In genomic region chr19:37502996-37503395, GRCm38 (mm10) we compare ENCODE assay signal across 17 mouse cellular contexts. TPM values are rescaled to one million over a fixed set of nuclear protein-coding genes. Genes with fewer than 3 reads are reported as not detected.
DNase-seq lines count a peak whose midpoint lies in the region; ATAC-seq and TF ChIP-seq lines count a peak whose summit lies in the region.
"Had no signal": no experiment of that assay in that cellular context is flagged by ENCODE, and none has a peak within 500 bp of the region (broad histone marks: within the 10 kb centered on the region; RNA-seq: fewer than 3 reads in every experiment).

No protein-coding gene starts in this region.

- peak; percentile 27 for DNase-seq in heart, adult 8-10 months (ENCODE audit: low spot score)
- DNase-seq in heart, postnatal 36 days: no peak
- DNase-seq in spleen, adult 2 months (ENCODE audit: low read depth in 1 of 2, low spot score in 2 of 2): peak; percentile 44 to 72
- DNase-seq in spleen, postnatal 14 days (ENCODE audit: low spot score in 2 of 2): no peak
- no peak for DNase-seq in T-cell, adult 2 months (ENCODE audit: low spot score)
- no peak for DNase-seq in adrenal gland, postnatal 4 days (ENCODE audit: low spot score in 2 of 2)
- DNase-seq: adrenal gland, postnatal 36 days; cerebellum, adult 8-10 months; gastrocnemius, adult 2 months; heart, postnatal 4 days; kidney, postnatal 4 days had no signal

- 11% methylated on average over 8 of the region's 8 CpGs for WGBS in spleen, adult 2 months

- TF ChIP-seq POLR2A in spleen, adult 2 months (IDR thresholded peaks at IDR 0.05; ENCODE audit: low read depth, low read length): no peak

- peaks cover 12% of the 10 kb centered on the region; the same call in 1 of the 2 replicates for H3K4me1 ChIP-seq in spleen, adult 2 months (ENCODE audit: control insufficient read depth, insufficient read depth, insufficient read length)
- H3K4me1 ChIP-seq: embryonic facial prominence, embryonic 10.5 days; neural tube, embryonic 12.5 days had no signal

- no peaks in the 10 kb centered on the region for H3K27me3 ChIP-seq in spleen, adult 2 months (ENCODE audit: control insufficient read depth, insufficient read depth, low read length)
- H3K27me3 ChIP-seq: neural tube, embryonic 12.5 days had no signal

- no peaks in the 10 kb centered on the region for H3K36me3 ChIP-seq in spleen, adult 2 months (ENCODE audit: control insufficient read depth, insufficient read depth, low read length)
- H3K36me3 ChIP-seq: embryonic facial prominence, embryonic 10.5 days; neural tube, embryonic 12.5 days had no signal

- peak; percentile 95 for ATAC-seq in megakaryocyte progenitor cell, adult 5-6 weeks (replicated peaks; ENCODE audit: poor library complexity)
- ATAC-seq: hindbrain, embryonic 16.5 days; intestine, embryonic 16.5 days had no signal

- intact Hi-C loops in heart, postnatal 36 days (cut with DNase I): no loop called here

- H3K4me3 ChIP-seq in spleen, adult 2 months (ENCODE audit: extremely low read depth, insufficient read depth, insufficient read length): no peak overlapping the region
- H3K4me3 ChIP-seq: embryonic facial prominence, embryonic 10.5 days; gastrocnemius, adult 2 months; neural tube, embryonic 12.5 days had no signal

- TF ChIP-seq CTCF in spleen, adult 2 months (IDR thresholded peaks at IDR 0.05; ENCODE audit: extremely low read depth, insufficient read depth, insufficient read length, insufficient replicate concordance): no peak

- peak overlapping the region; percentile 61; the same call in 1 of the 2 replicates for H3K27ac ChIP-seq in spleen, adult 2 months (ENCODE audit: insufficient read depth, low read length)
- H3K27ac ChIP-seq: embryonic facial prominence, embryonic 10.5 days; gastrocnemius, adult 2 months; neural tube, embryonic 12.5 days; stomach, postnatal 0 days had no signal

RNA-seq across cellular contexts. Expression of gene Exoc6, which starts 47.2 kb away (rescaled TPM):
- 10 to 100 TPM; 30.2 to 36.9 (median 32.5) TPM for total RNA-seq in heart, adult 8-10 months (2022)
- total RNA-seq in heart, postnatal 36 days (2021): 10 to 100 TPM; 32.6 to 32.9 TPM
- polyA plus RNA-seq in spleen, adult 2 months (2012; rRNA removed): 8.1 and 8.6 TPM in 2 replicates
- total RNA-seq in megakaryocyte progenitor cell, adult 5-6 weeks (2015): 57.3 and 63.3 TPM in 2 replicates
- total RNA-seq in megakaryocyte progenitor cell, adult 5-6 weeks (2017): 75.7 and 84.5 TPM in 2 replicates
- 10 to 100 TPM; 21.3 to 22.3 TPM for total RNA-seq in adrenal gland, postnatal 4 days (2021)

Comparison
In these comparisons a context has a peak if more than half of its experiments do, and no peak if none do; other contexts are left out.
1. DNase-seq: peak in heart, adult 8-10 months (single experiment) and spleen, adult 2 months (2 of 2); none in heart, postnatal 36 days (0 of 2), spleen, postnatal 14 days (0 of 2), T-cell, adult 2 months (single experiment) and adrenal gland, postnatal 4 days (0 of 2).